Comparison of ENCODE assay signal across 11 mouse cellular contexts in genomic region chr4:95318561-95318960, GRCm38 (mm10).
DNase-seq lines count a peak whose midpoint lies in the region; ATAC-seq and TF ChIP-seq lines count a peak whose summit lies in the region.
"Had no signal": no experiment of that assay in that cellular context is flagged by ENCODE, and none has a peak within 500 bp of the region (broad histone marks: within the 10 kb centered on the region; RNA-seq: fewer than 3 reads in every experiment).

No protein-coding gene starts in this region.

- ATAC-seq in hindbrain, postnatal 0 days, result no peak
- ATAC-seq in forebrain, embryonic 13.5 days, result peak; percentile 52
- ATAC-seq in limb, embryonic 12.5 days (ENCODE audit: insufficient number of reproducible peaks, insufficient read depth, low FRiP score, low TSS enrichment, low read depth), result no peak

- H3K4me3 ChIP-seq in hindbrain, embryonic 10.5 days, result no peak overlapping the region
- H3K4me3 ChIP-seq in hindbrain, postnatal 0 days (ENCODE audit: low read length), result no peak overlapping the region
- no peak overlapping the region for H3K4me3 ChIP-seq in forebrain, embryonic 13.5 days
- no peak overlapping the region for H3K4me3 ChIP-seq in limb, embryonic 12.5 days (replicated peaks)
- H3K4me3 ChIP-seq: liver, embryonic 15.5 days; neural tube, embryonic 15.5 days had no signal

- no peak overlapping the region for H3K9ac ChIP-seq in hindbrain, postnatal 0 days (replicated peaks; ENCODE audit: low read length)
- H3K9ac ChIP-seq in forebrain, embryonic 13.5 days, result no peak overlapping the region
- no peak overlapping the region for H3K9ac ChIP-seq in limb, embryonic 12.5 days (replicated peaks)
- H3K9ac ChIP-seq: liver, embryonic 15.5 days; neural tube, embryonic 15.5 days had no signal

- H3K4me1 ChIP-seq in hindbrain, embryonic 10.5 days (replicated peaks), result peaks cover 16% of the 10 kb centered on the region
- 0 out of 2 replicates have a peak, but pooled peaks cover 6% of the 10 kb centered on the region for H3K4me1 ChIP-seq in hindbrain, postnatal 0 days (ENCODE audit: insufficient read depth, low read length)
- H3K4me1 ChIP-seq in forebrain, embryonic 13.5 days, result peaks cover 21% of the 10 kb centered on the region
- peaks cover 28% of the 10 kb centered on the region for H3K4me1 ChIP-seq in limb, embryonic 12.5 days (replicated peaks)
- H3K4me1 ChIP-seq: liver, embryonic 15.5 days had no signal

- no peak for TF ChIP-seq CTCF in hindbrain, postnatal 0 days (IDR thresholded peaks at IDR 0.05; ENCODE audit: low read depth)

- intact Hi-C loops in left cerebral cortex, postnatal 25 days (cut with DNase I), result no loop called here

- H3K27ac ChIP-seq in hindbrain, embryonic 10.5 days, result no peak overlapping the region
- no peak overlapping the region for H3K27ac ChIP-seq in hindbrain, postnatal 0 days
- H3K27ac ChIP-seq in forebrain, embryonic 13.5 days, result peak overlapping the region; percentile 48; the same call in 1 of the 2 replicates
- peak overlapping the region; percentile 90 for H3K27ac ChIP-seq in limb, embryonic 12.5 days
- H3K27ac ChIP-seq: liver, embryonic 15.5 days; neural tube, embryonic 15.5 days had no signal

- no peaks in the 10 kb centered on the region for H3K36me3 ChIP-seq in hindbrain, embryonic 10.5 days
- H3K36me3 ChIP-seq in hindbrain, postnatal 0 days (ENCODE audit: insufficient read depth, low read length), result no peaks in the 10 kb centered on the region
- H3K36me3 ChIP-seq in forebrain, embryonic 13.5 days (ENCODE audit: poor library complexity, severe bottlenecking), result no peaks in the 10 kb centered on the region
- no peaks in the 10 kb centered on the region for H3K36me3 ChIP-seq in limb, embryonic 12.5 days
- H3K36me3 ChIP-seq: liver, embryonic 15.5 days; neural tube, embryonic 15.5 days had no signal

- H3K27me3 ChIP-seq in hindbrain, embryonic 10.5 days (ENCODE audit: insufficient read depth, poor library complexity, severe bottlenecking), result no peaks in the 10 kb centered on the region
- H3K27me3 ChIP-seq in hindbrain, postnatal 0 days (ENCODE audit: insufficient read depth, low read length), result no peaks in the 10 kb centered on the region
- no peaks in the 10 kb centered on the region for H3K27me3 ChIP-seq in forebrain, embryonic 13.5 days
- H3K27me3 ChIP-seq in limb, embryonic 12.5 days, result no peaks in the 10 kb centered on the region
- H3K27me3 ChIP-seq: liver, embryonic 15.5 days; neural tube, embryonic 15.5 days had no signal

- 56% methylated on average over 1 of the region's 1 CpGs for WGBS in hindbrain, embryonic 10.5 days
- WGBS in hindbrain, postnatal 0 days, result 54% methylated on average over 1 of the region's 1 CpGs
- WGBS in forebrain, embryonic 13.5 days, result 17% methylated on average over 1 of the region's 1 CpGs
- 18% methylated on average over 1 of the region's 1 CpGs for WGBS in limb, embryonic 12.5 days

- no peak overlapping the region for H3K4me2 ChIP-seq in hindbrain, postnatal 0 days (ENCODE audit: low read depth, low read length)
- H3K4me2 ChIP-seq in forebrain, embryonic 13.5 days, result peak overlapping the region; percentile 4; the same call in 1 of the 2 replicates
- H3K4me2 ChIP-seq in limb, embryonic 12.5 days, result no peak overlapping the region
- H3K4me2 ChIP-seq: liver, embryonic 15.5 days; neural tube, embryonic 15.5 days had no signal

- peak; percentile 9 for DNase-seq in hindbrain, embryonic 10.5 days (ENCODE audit: low spot score)
- DNase-seq in hindbrain, postnatal 0 days (ENCODE audit: low spot score), result no peak
- peak; percentile 26 for DNase-seq in R1 (ENCODE audit: low read depth, low spot score)
- no peak for DNase-seq in thymus, postnatal 0 days (ENCODE audit: low spot score)
- no peak for DNase-seq in spleen, postnatal 14 days (ENCODE audit: low spot score in 2 of 2)
- DNase-seq in left cerebral cortex, postnatal 25 days (ENCODE audit: low spot score in 2 of 2), result no peak
- DNase-seq: thymus, postnatal 36 days had no signal

- H3K9me3 ChIP-seq in hindbrain, embryonic 10.5 days, result no peaks in the 10 kb centered on the region
- H3K9me3 ChIP-seq in hindbrain, postnatal 0 days (ENCODE audit: low read length), result no peaks in the 10 kb centered on the region
- H3K9me3 ChIP-seq in forebrain, embryonic 13.5 days (replicated peaks), result no peaks in the 10 kb centered on the region
- H3K9me3 ChIP-seq in limb, embryonic 12.5 days, result no peaks in the 10 kb centered on the region
- H3K9me3 ChIP-seq: liver, embryonic 15.5 days; neural tube, embryonic 15.5 days had no signal

Comparison
In these comparisons a context has a peak if more than half of its experiments do, and no peak if none do; other contexts are left out.
1. DNase-seq: peak in hindbrain, embryonic 10.5 days (single experiment) and R1 (single experiment); none in hindbrain, postnatal 0 days (single experiment), thymus, postnatal 0 days (single experiment), spleen, postnatal 14 days (0 of 2) and left cerebral cortex, postnatal 25 days (0 of 2).
2. H3K27ac ChIP-seq: peak in forebrain, embryonic 13.5 days (single experiment) and limb, embryonic 12.5 days (single experiment); none in hindbrain, embryonic 10.5 days (single experiment) and hindbrain, postnatal 0 days (single experiment).